Mouse (Mus musculus) NIH3T3 (cell line): Measurements from ENCODE around the gene Tbx20.
A peak's percentile ranks its signal among the peaks of the same experiment; 100 is the strongest.

ENCODE experiments used
- DNase-seq: peaks from one replicate; pipeline ENCODE4 v3.0.0-alpha.2; 2012; ENCODE audit warnings: low read depth

Tbx20 gene

GRCm38 (mm10) chr9:24767056-24767455, 7.0 kb downstream of the Tbx20 start:
- no peak for DNase-seq

- no peak for DNase-seq
Observed at GRCm38 (mm10) chr9:24765572-24765971, 8.5 kb downstream of the Tbx20 start.

GRCm38 (mm10) chr9:24760461-24760860, 13.6 kb downstream of the Tbx20 start:
- peak; percentile 23 for DNase-seq

GRCm38 (mm10) chr9:24744958-24745357, 29.1 kb downstream of the Tbx20 start:
- no peak for DNase-seq

GRCm38 (mm10) chr9:24701246-24701645, 72.9 kb downstream of the Tbx20 start:
- DNase-seq = peak; percentile 14

- DNase-seq = no peak
Observed at GRCm38 (mm10) chr9:24696405-24696778, 77.7 kb downstream of the Tbx20 start.

GRCm38 (mm10) chr9:24695700-24696404, 78.3 kb downstream of the Tbx20 start, which contains the start of gene Dpy19l2:
TSS of gene Dpy19l2 (minus strand) at chr9:24696293.
- DNase-seq = peak; percentile 1
